Mouse (Mus musculus) midbrain, embryonic 16.5 days (tissue): ENCODE measurements around the gene Oas2. TPM values are rescaled to one million over a fixed set of nuclear protein-coding genes. Genes with fewer than 3 reads are reported as not detected.
A peak's percentile ranks its signal among the peaks of the same experiment; 100 is the strongest.

Experiments
- ATAC-seq: fragments of 200-750 bp; cut with Nextera tagmentation; 2 replicates; pipeline ENCODE4 v1.8.0; 2017; ENCODE audit warnings: moderate TSS enrichment
- H3K27ac ChIP-seq: fragments of 300-500 bp; sonication (generic); 2 replicates; pipeline ENCODE4 v1.5.1; 2014; ENCODE audit warnings: mild to moderate bottlenecking, low read length, mixed read lengths
- H3K27me3 ChIP-seq: fragments of 300-500 bp; sonication (generic); 2 replicates; pipeline ENCODE4 v1.6.1; 2014; ENCODE audit warnings: low read depth, low read length, mixed read lengths; ENCODE audit not compliant: control insufficient read depth, insufficient read depth
- H3K36me3 ChIP-seq: fragments of 300-500 bp; sonication (generic); 2 replicates; pipeline ENCODE4 v1.6.1; 2014; ENCODE audit warnings: mild to moderate bottlenecking, low read length, moderate library complexity, mixed read lengths; ENCODE audit not compliant: control insufficient read depth, insufficient read depth
- H3K4me1 ChIP-seq: fragments of 300-500 bp; sonication (generic); 2 replicates; pipeline ENCODE4 v1.6.1; 2014; ENCODE audit warnings: mild to moderate bottlenecking, low read length, mixed read lengths; ENCODE audit not compliant: control insufficient read depth, insufficient read depth
- H3K4me2 ChIP-seq: fragments of 300-500 bp; sonication (generic); 2 replicates; pipeline ENCODE4 v1.6.1; 2014; ENCODE audit warnings: mild to moderate bottlenecking, low read length, mixed read lengths
- H3K4me3 ChIP-seq: fragments of 300-500 bp; sonication (generic); 2 replicates; pipeline ENCODE4 v1.5.1; 2014; ENCODE audit warnings: low read depth, mild to moderate bottlenecking, low read length, moderate library complexity, mixed read lengths
- H3K9ac ChIP-seq: fragments of 300-500 bp; sonication (generic); 2 replicates; pipeline ENCODE4 v1.6.1; 2014; ENCODE audit warnings: low read depth, low read length, mixed read lengths
- H3K9me3 ChIP-seq: fragments of 300-500 bp; sonication (generic); replicated peaks from 2 replicates; pipeline ENCODE4 v1.6.1; 2014; ENCODE audit warnings: mild to moderate bottlenecking, low read length, mixed read lengths; ENCODE audit not compliant: control insufficient read depth, poor library complexity, severe bottlenecking
- WGBS: fragments of 180-500 bp; shearing (Covaris S2); extraction: QIAGEN DNeasy Blood & Tissue Kit; methylation state at CpG from one replicate; pipeline ENCODE4 v1.1.7; 2014; 5-methylcytosine and 5-hydroxymethylcytosine counted together
- polyA plus RNA-seq: library from polyadenylated mRNA; unstranded; fragments of >200 nt; fragmentation: Nextera tagmentation; extraction: Ambion mirVana; gene quantifications from 2 replicates; pipeline ENCODE4 v1.2.1, GENCODE M21; 2015

Gene Oas2
- polyA plus RNA-seq, 1 experiment from 2014 or later = 0.14 TPM

DNA sequence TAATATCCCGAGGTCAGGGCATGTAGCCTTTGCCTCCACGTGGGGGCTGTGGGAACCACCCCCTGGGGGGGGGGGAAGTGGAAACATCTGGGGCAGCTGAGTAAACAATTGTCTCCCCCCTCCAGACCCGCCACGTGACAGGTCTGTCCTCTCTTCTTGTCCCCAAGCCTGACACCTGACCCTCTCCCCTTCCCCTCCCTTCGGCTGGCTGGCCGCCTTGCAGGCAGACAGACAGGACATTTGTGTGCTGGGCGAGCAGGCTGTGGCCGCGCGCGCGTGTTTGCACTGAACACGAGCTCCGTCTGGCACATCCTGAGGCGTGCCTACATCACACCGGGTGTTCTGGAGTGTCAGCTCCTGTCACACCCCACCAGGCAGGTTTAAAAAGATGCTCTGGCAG, 43.1 kb downstream of the Oas2 start:
- 2% methylated on average over 16 of the region's 16 CpGs for WGBS
- ATAC-seq = no peak

DNA sequence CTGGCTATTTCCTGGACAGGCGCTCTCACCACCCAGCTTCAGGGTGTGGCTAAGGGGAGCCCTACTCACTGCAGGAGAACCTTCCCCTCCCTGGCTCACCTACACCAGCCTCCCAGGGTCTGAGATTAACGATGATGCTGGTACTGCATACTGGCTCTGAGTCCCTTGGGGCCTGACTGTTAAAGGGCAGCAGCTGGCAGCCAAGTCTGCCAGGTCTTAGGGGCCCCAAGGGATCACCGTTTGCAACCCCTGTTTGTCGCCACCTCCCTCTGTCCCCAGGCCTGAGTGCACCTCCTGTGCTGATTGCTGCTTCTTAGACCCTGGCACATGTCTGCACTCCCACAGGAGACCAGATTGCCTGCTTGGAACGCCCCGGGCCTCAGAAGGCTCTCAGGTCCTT, 45.2 kb downstream of the Oas2 start:
- H3K27ac ChIP-seq = no peak overlapping the region
- peaks cover 47% of the 10 kb centered on the region for H3K4me1 ChIP-seq
- no peak overlapping the region for H3K4me2 ChIP-seq
- 48% methylated on average over 6 of the region's 6 CpGs for WGBS
- no peak for ATAC-seq
- H3K36me3 ChIP-seq = no peaks in the 10 kb centered on the region
- no peak overlapping the region for H3K9ac ChIP-seq
- no peaks in the 10 kb centered on the region for H3K9me3 ChIP-seq
- no peaks in the 10 kb centered on the region for H3K27me3 ChIP-seq
- H3K4me3 ChIP-seq = no peak overlapping the region

More for the DNA sequence above, 43.1 kb downstream of the Oas2 start:
- H3K4me1 ChIP-seq = peaks cover 47% of the 10 kb centered on the region
- peak overlapping the region; percentile 25 for H3K4me3 ChIP-seq
- peak overlapping the region; percentile 95 for H3K4me2 ChIP-seq
- no peak overlapping the region for H3K27ac ChIP-seq
- H3K9me3 ChIP-seq = no peaks in the 10 kb centered on the region
- peak overlapping the region; percentile 15; the same call in 1 of the 2 replicates for H3K9ac ChIP-seq
- H3K36me3 ChIP-seq = no peaks in the 10 kb centered on the region
- H3K27me3 ChIP-seq = no peaks in the 10 kb centered on the region

DNA sequence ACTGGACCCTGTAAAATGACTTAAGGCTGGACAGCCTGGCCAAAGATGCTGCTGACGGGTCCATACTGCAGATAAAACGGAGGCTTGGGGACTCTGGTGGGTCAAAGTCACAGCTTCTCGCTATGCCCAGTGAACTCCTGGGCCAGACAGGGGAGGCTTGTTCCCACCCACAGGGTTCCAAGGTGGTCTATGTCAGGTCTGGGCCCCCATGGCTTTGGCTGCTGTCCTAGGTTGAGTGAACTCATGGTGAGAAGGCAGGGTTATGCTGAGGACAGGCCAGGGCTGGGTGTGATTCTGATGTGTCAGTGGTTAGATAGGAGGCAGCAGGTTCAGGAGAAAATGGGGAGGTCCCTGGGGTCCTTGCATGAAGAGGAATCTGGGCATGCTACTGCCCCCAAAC, 46.0 kb downstream of the Oas2 start:
- H3K4me2 ChIP-seq = no peak overlapping the region
- no peak overlapping the region for H3K4me3 ChIP-seq
- no peaks in the 10 kb centered on the region for H3K27me3 ChIP-seq
- peaks cover 47% of the 10 kb centered on the region for H3K4me1 ChIP-seq
- no peak for ATAC-seq
- no peaks in the 10 kb centered on the region for H3K9me3 ChIP-seq
- H3K36me3 ChIP-seq = no peaks in the 10 kb centered on the region
- H3K27ac ChIP-seq = no peak overlapping the region
- H3K9ac ChIP-seq = no peak overlapping the region
- 91% methylated on average over 3 of the region's 3 CpGs for WGBS

DNA sequence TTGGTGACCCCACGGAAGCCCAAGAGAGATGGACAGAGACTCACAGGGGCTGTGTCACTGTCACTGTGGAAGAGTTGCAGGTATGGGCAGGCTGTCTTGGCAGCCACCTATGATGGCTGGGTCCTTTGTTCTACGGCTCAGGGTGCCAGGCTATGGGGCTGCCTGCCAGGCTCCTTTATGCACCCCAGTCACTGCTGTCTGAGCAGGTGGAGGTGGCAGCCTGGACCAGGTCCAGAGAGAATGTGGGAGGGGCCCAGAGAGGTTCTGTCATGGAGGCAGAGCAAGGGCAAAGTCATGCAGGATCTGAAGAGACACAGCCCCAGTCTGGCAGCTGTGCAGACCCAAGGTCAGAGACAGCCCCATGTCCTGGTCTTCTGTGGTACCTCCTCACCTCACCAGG, 46.7 kb downstream of the Oas2 start:
- Histone ChIP-seq H3K36me3 (no peaks in the 10 kb centered on the region), H3K27ac (no peak overlapping the region), H3K4me3 (no peak overlapping the region), H3K4me1 (peaks cover 46% of the 10 kb centered on the region), H3K9me3 (no peaks in the 10 kb centered on the region), H3K4me2 (no peak overlapping the region), H3K27me3 (no peaks in the 10 kb centered on the region), H3K9ac (no peak overlapping the region)
- ATAC-seq = no peak
- WGBS = 87% methylated on average over 2 of the region's 2 CpGs

DNA sequence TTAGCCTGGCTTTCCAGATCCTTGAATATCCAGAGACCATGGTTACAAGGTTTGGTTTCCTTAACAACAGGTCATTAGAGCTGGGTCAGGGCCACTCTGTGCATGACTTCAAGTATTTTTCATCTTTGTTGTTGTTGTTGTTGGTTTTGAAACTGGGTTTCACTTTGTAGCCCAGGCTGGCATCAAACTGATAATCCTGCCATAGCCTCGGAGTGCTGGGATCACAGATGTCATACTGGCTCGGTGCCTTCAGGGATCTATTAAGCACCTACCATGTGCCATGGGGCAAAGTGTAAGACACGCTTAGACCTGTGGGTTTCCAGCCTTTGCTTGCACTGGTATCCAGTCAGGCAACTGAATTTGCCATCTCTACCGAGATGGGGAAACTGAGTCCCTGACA, 47.2 kb downstream of the Oas2 start:
- Histone ChIP-seq H3K36me3 (no peaks in the 10 kb centered on the region), H3K9ac (no peak overlapping the region), H3K4me1 (peaks cover 40% of the 10 kb centered on the region), H3K9me3 (no peaks in the 10 kb centered on the region), H3K4me2 (no peak overlapping the region), H3K4me3 (no peak overlapping the region), H3K27ac (no peak overlapping the region), H3K27me3 (no peaks in the 10 kb centered on the region)
- 81% methylated on average over 4 of the region's 4 CpGs for WGBS
- ATAC-seq = no peak

DNA sequence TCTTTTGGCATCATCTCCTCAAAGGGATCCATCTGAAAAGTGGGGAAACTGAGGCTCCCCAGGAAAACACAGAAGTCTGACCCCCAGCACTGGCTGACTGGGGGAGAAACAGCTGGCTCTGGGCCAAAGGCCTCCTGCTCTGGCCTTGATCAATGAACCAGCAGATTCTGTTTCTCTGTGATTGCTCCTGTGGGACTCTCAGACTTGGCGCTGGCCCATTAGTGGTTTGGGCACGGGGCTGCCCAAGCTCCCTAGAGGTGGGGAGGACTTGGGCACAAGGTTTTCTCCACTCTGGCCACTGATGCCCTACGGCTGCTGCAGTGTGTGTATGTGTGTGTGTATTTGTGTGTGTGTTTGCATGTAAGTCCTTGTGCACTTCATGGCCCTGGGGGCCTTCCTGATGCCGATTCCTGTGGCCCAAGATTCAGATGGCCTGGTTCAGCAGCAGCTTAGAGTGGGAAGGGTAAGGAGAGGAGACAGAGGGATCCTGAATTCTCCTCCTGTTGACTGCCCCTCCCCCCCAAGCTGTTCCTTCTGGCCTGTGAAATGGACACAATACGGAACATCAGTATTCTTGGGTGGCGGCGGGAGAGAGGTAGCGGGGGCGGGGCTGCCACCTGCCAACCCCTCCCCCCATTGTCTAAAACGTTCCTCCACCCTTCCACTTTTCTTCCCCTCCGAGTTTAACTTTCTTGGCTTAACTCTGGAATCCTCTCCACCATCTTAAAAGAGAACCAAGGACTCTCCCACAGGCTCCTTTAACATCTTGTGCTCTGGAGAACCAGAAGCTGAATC, 48.5 kb downstream of the Oas2 start:
- H3K27me3 ChIP-seq = peaks cover 1% of the 10 kb centered on the region; the same call in 1 of the 2 replicates
- peaks cover 28% of the 10 kb centered on the region for H3K4me1 ChIP-seq
- H3K9ac ChIP-seq = no peak overlapping the region
- WGBS = 58% methylated on average over 11 of the region's 11 CpGs
- H3K4me3 ChIP-seq = no peak overlapping the region
- no peak overlapping the region for H3K4me2 ChIP-seq
- no peaks in the 10 kb centered on the region for H3K9me3 ChIP-seq
- no peak for ATAC-seq
- no peak overlapping the region for H3K27ac ChIP-seq
- no peaks in the 10 kb centered on the region for H3K36me3 ChIP-seq

DNA sequence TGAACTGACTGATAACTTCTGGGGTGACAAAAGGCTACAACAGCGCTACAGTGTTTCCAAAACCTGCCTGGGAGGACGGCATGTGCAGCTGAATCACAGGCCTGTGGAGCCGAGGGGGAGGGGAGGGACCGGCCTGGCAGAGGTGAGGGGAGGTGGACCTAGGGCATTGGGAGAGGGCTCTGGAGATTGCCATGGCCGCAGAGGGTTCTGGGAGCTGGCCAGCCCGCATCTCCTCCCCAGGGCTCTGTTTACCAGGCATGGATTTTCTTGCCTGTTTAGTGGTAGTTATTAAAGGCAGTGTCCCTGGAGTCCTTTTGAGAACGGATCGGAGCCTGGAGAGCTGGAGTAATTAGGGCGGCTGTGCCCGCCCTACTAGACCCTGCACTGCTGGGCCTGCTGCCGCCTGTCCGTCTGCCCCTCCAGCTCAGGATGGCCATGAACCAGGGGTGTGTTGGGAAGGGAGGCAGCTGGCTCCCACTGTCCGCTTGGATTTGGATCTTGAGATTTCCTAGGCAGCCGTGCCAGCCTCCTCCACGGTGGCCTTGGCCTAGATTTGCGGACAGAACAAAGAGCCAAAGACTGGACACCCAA, 50.8 kb downstream of the Oas2 start:
- H3K4me1 ChIP-seq = peaks cover 20% of the 10 kb centered on the region
- ATAC-seq = 0 out of 2 replicates have a peak, but pooled peaks have one; percentile 12
- 21% methylated on average over 16 of the region's 16 CpGs for WGBS

DNA sequence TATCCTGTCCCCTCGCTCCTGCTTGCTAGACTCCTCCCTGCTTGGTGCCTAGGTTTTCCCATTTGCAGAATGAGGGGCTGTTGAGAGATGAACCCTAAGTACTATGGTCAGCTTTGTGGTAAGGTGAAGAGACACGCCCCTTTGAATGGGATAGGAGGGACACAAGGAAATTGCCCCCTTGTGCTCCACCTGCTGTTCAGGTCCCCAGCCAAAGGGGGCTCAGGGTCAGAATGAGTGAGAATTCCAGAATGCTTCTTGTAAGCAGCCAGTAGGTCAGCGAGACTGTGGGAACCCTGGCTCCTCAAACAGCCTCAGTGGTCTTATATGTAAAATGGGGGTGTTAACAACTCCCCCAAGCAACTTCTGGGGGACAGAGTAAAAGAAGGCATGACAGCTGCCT, 51.5 kb downstream of the Oas2 start:
- peaks cover 11% of the 10 kb centered on the region for H3K27me3 ChIP-seq
- no peak for ATAC-seq
- 70% methylated on average over 3 of the region's 3 CpGs for WGBS
- H3K4me1 ChIP-seq = peaks cover 20% of the 10 kb centered on the region
- no peaks in the 10 kb centered on the region for H3K9me3 ChIP-seq
- no peak overlapping the region; the same call in 1 of the 2 replicates for H3K9ac ChIP-seq
- H3K4me3 ChIP-seq = no peak overlapping the region
- H3K36me3 ChIP-seq = peaks cover 12% of the 10 kb centered on the region; the same call in 1 of the 2 replicates
- H3K4me2 ChIP-seq = no peak overlapping the region
- H3K27ac ChIP-seq = no peak overlapping the region

More for the DNA sequence above, 50.8 kb downstream of the Oas2 start:
- H3K27me3 ChIP-seq = peaks cover 11% of the 10 kb centered on the region
- no peak overlapping the region for H3K4me2 ChIP-seq
- H3K9ac ChIP-seq = no peak overlapping the region; the same call in 1 of the 2 replicates
- H3K36me3 ChIP-seq = peaks cover 7% of the 10 kb centered on the region; the same call in 1 of the 2 replicates
- H3K9me3 ChIP-seq = no peaks in the 10 kb centered on the region
- H3K4me3 ChIP-seq = no peak overlapping the region
- peak overlapping the region; percentile 59 for H3K27ac ChIP-seq

DNA sequence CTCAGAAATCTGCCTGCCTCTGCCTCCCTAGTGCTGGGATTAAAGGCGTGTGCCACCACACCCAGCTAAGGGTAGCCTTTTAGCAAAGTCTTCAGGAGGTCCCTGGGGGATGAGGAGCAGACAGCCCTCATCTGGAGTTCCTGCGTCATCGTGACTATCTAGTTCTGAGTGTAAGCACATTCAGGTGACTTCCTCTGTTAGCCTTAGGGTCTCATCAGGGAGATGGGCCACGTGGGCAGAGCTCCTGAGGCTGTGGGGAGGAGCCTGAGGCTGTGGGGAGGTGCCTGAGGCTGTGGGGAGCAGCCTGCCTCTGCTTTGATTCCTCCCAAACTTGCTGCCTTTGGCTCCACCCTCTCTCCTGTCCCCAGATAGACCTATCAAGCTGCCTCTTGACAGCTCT, 52.8 kb downstream of the Oas2 start:
- Histone ChIP-seq H3K4me1 (peaks cover 20% of the 10 kb centered on the region), H3K4me3 (no peak overlapping the region), H3K9me3 (no peaks in the 10 kb centered on the region), H3K4me2 (no peak overlapping the region), H3K9ac (no peak overlapping the region), H3K27me3 (peaks cover 11% of the 10 kb centered on the region), H3K36me3 (peaks cover 17% of the 10 kb centered on the region; the same call in 1 of the 2 replicates), H3K27ac (no peak overlapping the region)
- no peak for ATAC-seq
- WGBS = 64% methylated on average over 4 of the region's 4 CpGs
